Mouse (Mus musculus): ENCODE results near the gene Mpp2. TPM values are rescaled to one million over a fixed set of nuclear protein-coding genes. Genes with fewer than 3 reads are reported as not detected.

Mpp2 gene
- polyA plus RNA-seq, 1 experiment from 2014 or later: 7.0 TPM

- Histone ChIP-seq H3K27me3 (replicated peaks; ENCODE audit: control insufficient read depth, insufficient read depth, low read length) (no peaks in the 10 kb centered on the region), H3K9me3 (ENCODE audit: control insufficient read depth, low read length) (no peaks in the 10 kb centered on the region), H3K4me3 (ENCODE audit: low read depth, low read length) (no peak overlapping the region), H3K27ac (ENCODE audit: low read depth) (no peak overlapping the region), H3K4me2 (ENCODE audit: low read length) (no peak overlapping the region), H3K36me3 (ENCODE audit: control insufficient read depth, insufficient read depth, low read length) (no peaks in the 10 kb centered on the region), H3K4me1 (replicated peaks; ENCODE audit: control insufficient read depth, insufficient read depth, low read length) (no peaks in the 10 kb centered on the region; the same call in 1 of the 2 replicates), H3K9ac (ENCODE audit: low read length) (no peak overlapping the region)
- DNase-seq (ENCODE audit: low spot score): no peak
- WGBS: 78% methylated on average over 7 of the region's 7 CpGs
- ATAC-seq (replicated peaks; ENCODE audit: low FRiP score, low TSS enrichment, low read depth): no peak
Measured at GRCm38 (mm10) chr11:102036336-102036735, 52.0 kb downstream of the Mpp2 start.

GRCm38 (mm10) chr11:102035456-102035960, 52.8 kb downstream of the Mpp2 start:
- Histone ChIP-seq H3K27me3 (replicated peaks; ENCODE audit: control insufficient read depth, insufficient read depth, low read length) (no peaks in the 10 kb centered on the region), H3K36me3 (ENCODE audit: control insufficient read depth, insufficient read depth, low read length) (no peaks in the 10 kb centered on the region), H3K27ac (ENCODE audit: low read depth) (no peak overlapping the region), H3K9ac (ENCODE audit: low read length) (no peak overlapping the region), H3K4me3 (ENCODE audit: low read depth, low read length) (no peak overlapping the region), H3K4me1 (replicated peaks; ENCODE audit: control insufficient read depth, insufficient read depth, low read length) (no peaks in the 10 kb centered on the region; the same call in 1 of the 2 replicates), H3K9me3 (ENCODE audit: control insufficient read depth, low read length) (no peaks in the 10 kb centered on the region), H3K4me2 (ENCODE audit: low read length) (no peak overlapping the region)
- 65% methylated on average over 5 of the region's 5 CpGs for WGBS
- DNase-seq (ENCODE audit: low spot score) (no peak), ATAC-seq (replicated peaks; ENCODE audit: low FRiP score, low TSS enrichment, low read depth) (no peak)

DNA sequence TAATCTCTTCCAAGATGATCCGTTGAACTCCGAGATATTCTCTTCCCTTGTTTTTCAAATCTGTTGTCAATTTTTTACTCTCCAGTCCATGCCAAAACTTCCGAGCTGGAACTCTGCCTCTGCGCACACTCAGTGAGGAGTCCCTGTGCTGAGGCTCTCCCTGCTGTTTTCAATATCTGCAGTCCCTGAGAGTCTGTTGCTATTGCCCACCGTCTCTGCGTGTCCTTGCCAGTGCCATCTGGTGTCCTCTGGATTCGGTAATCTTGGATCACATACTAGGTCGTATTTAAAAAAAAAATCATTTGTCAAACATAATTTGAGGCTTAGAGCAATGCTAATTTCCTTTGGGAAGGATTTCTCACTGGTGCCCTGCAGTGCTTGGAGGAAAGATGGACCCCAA, 53.4 kb downstream of the Mpp2 start:
- Histone ChIP-seq H3K4me3 (ENCODE audit: low read depth, low read length) (no peak overlapping the region), H3K4me2 (ENCODE audit: low read length) (no peak overlapping the region), H3K9me3 (ENCODE audit: control insufficient read depth, low read length) (no peaks in the 10 kb centered on the region), H3K9ac (ENCODE audit: low read length) (no peak overlapping the region), H3K27me3 (replicated peaks; ENCODE audit: control insufficient read depth, insufficient read depth, low read length) (no peaks in the 10 kb centered on the region), H3K27ac (ENCODE audit: low read depth) (no peak overlapping the region), H3K36me3 (ENCODE audit: control insufficient read depth, insufficient read depth, low read length) (no peaks in the 10 kb centered on the region), H3K4me1 (replicated peaks; ENCODE audit: control insufficient read depth, insufficient read depth, low read length) (no peaks in the 10 kb centered on the region; the same call in 1 of the 2 replicates)
- ATAC-seq (replicated peaks; ENCODE audit: low FRiP score, low TSS enrichment, low read depth) (no peak), DNase-seq (ENCODE audit: low spot score) (no peak)
- WGBS: 80% methylated on average over 8 of the region's 8 CpGs

GRCm38 (mm10) chr11:102033055-102033591, 55.2 kb downstream of the Mpp2 start:
- no peak overlapping the region for H3K27ac ChIP-seq (ENCODE audit: low read depth)
- DNase-seq (ENCODE audit: low spot score): no peak
- H3K4me2 ChIP-seq (ENCODE audit: low read length): no peak overlapping the region
- H3K9me3 ChIP-seq (ENCODE audit: control insufficient read depth, low read length): no peaks in the 10 kb centered on the region
- no peak overlapping the region for H3K9ac ChIP-seq (ENCODE audit: low read length)
- no peak overlapping the region for H3K4me3 ChIP-seq (ENCODE audit: low read depth, low read length)
- WGBS: 86% methylated on average over 12 of the region's 12 CpGs
- H3K36me3 ChIP-seq (ENCODE audit: control insufficient read depth, insufficient read depth, low read length): no peaks in the 10 kb centered on the region
- H3K4me1 ChIP-seq (replicated peaks; ENCODE audit: control insufficient read depth, insufficient read depth, low read length): no peaks in the 10 kb centered on the region
- ATAC-seq (replicated peaks; ENCODE audit: low FRiP score, low TSS enrichment, low read depth): no peak
- H3K27me3 ChIP-seq (replicated peaks; ENCODE audit: control insufficient read depth, insufficient read depth, low read length): no peaks in the 10 kb centered on the region

GRCm38 (mm10) chr11:102031149-102031548, 57.2 kb downstream of the Mpp2 start:
- no peak for DNase-seq (ENCODE audit: low spot score)
- H3K36me3 ChIP-seq (ENCODE audit: control insufficient read depth, insufficient read depth, low read length): no peaks in the 10 kb centered on the region
- H3K4me2 ChIP-seq (ENCODE audit: low read length): no peak overlapping the region
- 83% methylated on average over 7 of the region's 7 CpGs for WGBS
- no peaks in the 10 kb centered on the region for H3K9me3 ChIP-seq (ENCODE audit: control insufficient read depth, low read length)
- H3K27ac ChIP-seq (ENCODE audit: low read depth): no peak overlapping the region
- ATAC-seq (replicated peaks; ENCODE audit: low FRiP score, low TSS enrichment, low read depth): no peak
- H3K4me3 ChIP-seq (ENCODE audit: low read depth, low read length): no peak overlapping the region
- H3K4me1 ChIP-seq (replicated peaks; ENCODE audit: control insufficient read depth, insufficient read depth, low read length): peaks cover 8% of the 10 kb centered on the region
- H3K27me3 ChIP-seq (replicated peaks; ENCODE audit: control insufficient read depth, insufficient read depth, low read length): no peaks in the 10 kb centered on the region
- no peak overlapping the region for H3K9ac ChIP-seq (ENCODE audit: low read length)

DNA sequence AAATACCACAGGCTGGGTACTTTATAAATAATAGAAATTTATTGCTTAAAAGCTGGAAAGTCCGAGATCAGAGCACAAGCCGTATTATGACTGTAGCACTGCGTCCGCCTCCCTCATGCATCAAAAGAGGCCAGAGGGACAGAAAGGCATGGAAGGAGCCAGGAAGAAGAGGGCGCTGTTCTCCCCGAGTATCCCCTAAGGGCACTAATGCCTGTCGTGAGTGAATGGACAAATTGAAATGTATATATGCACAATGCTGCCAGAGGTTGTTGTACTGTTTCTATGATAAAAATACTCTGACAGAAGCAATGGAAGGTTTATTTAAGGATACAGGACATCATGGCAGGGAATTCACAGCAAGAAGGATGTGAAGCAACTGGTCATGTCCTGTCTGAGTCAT, 58.3 kb downstream of the Mpp2 start:
- no peaks in the 10 kb centered on the region for H3K9me3 ChIP-seq (ENCODE audit: control insufficient read depth, low read length)
- H3K4me3 ChIP-seq (ENCODE audit: low read depth, low read length): no peak overlapping the region
- no peak overlapping the region for H3K9ac ChIP-seq (ENCODE audit: low read length)
- no peaks in the 10 kb centered on the region for H3K27me3 ChIP-seq (replicated peaks; ENCODE audit: control insufficient read depth, insufficient read depth, low read length)
- WGBS: 31% methylated on average over 7 of the region's 7 CpGs
- no peak for DNase-seq (ENCODE audit: low spot score)
- no peaks in the 10 kb centered on the region for H3K36me3 ChIP-seq (ENCODE audit: control insufficient read depth, insufficient read depth, low read length)
- no peak overlapping the region for H3K4me2 ChIP-seq (ENCODE audit: low read length)
- ATAC-seq (replicated peaks; ENCODE audit: low FRiP score, low TSS enrichment, low read depth): no peak
- no peak overlapping the region for H3K27ac ChIP-seq (ENCODE audit: low read depth)
- peaks cover 17% of the 10 kb centered on the region for H3K4me1 ChIP-seq (replicated peaks; ENCODE audit: control insufficient read depth, insufficient read depth, low read length)

GRCm38 (mm10) chr11:102029304-102029703, 59.0 kb downstream of the Mpp2 start:
- H3K4me1 ChIP-seq (replicated peaks; ENCODE audit: control insufficient read depth, insufficient read depth, low read length): peaks cover 17% of the 10 kb centered on the region
- no peak overlapping the region for H3K27ac ChIP-seq (ENCODE audit: low read depth)
- no peaks in the 10 kb centered on the region for H3K9me3 ChIP-seq (ENCODE audit: control insufficient read depth, low read length)
- ATAC-seq (replicated peaks; ENCODE audit: low FRiP score, low TSS enrichment, low read depth) (no peak), DNase-seq (ENCODE audit: low spot score) (no peak)
- no peaks in the 10 kb centered on the region for H3K27me3 ChIP-seq (replicated peaks; ENCODE audit: control insufficient read depth, insufficient read depth, low read length)
- no peak overlapping the region for H3K4me2 ChIP-seq (ENCODE audit: low read length)
- 76% methylated on average over 4 of the region's 4 CpGs for WGBS
- H3K36me3 ChIP-seq (ENCODE audit: control insufficient read depth, insufficient read depth, low read length): no peaks in the 10 kb centered on the region
- H3K9ac ChIP-seq (ENCODE audit: low read length): no peak overlapping the region
- no peak overlapping the region for H3K4me3 ChIP-seq (ENCODE audit: low read depth, low read length)

DNA sequence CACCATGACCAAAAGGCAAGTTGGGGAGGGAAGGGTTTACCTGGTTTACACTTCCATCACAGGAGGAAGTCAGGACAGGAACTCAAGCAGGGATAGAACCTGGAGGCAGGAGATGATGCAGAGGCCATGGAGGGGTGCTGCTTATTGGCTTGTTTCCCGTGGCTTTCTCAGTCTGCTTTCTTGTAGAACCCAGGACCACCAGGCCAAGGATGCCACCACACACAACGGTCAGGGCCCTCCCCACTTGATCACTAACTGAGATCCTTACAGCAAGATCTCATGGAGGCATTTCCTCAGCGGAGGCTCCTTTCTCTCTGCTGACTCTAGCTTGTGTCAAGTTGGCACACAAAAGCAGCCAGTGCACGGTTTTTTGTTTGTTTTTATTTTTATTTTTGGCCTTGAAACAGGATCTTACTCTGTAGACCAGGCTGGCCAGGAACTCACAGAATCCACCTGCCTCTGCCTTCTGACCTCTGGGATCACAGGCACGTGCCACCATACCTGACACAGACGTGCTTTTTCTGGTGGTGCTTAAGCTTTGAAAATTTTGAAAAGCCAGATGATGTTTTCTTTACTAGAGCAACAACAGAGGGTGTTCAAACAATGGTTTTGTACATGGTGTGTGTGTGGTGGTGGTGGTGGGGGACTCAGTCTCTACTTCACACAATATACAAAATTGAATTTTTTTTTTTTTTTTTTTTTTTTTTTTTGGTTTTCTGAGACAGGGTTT, 60.1 kb downstream of the Mpp2 start, which contains the start of gene Mpp3:
Gene Mpp3 (minus strand): TSS at position 375 of the 730 bp plus-strand sequence.
- no peaks in the 10 kb centered on the region for H3K27me3 ChIP-seq (replicated peaks; ENCODE audit: control insufficient read depth, insufficient read depth, low read length)

More for the DNA sequence above, 60.1 kb downstream of the Mpp2 start, which contains the start of gene Mpp3:
- no peak within 1 kb of the TSS for H3K9ac ChIP-seq (ENCODE audit: low read length)
- peaks cover 17% of the 10 kb centered on the region for H3K4me1 ChIP-seq (replicated peaks; ENCODE audit: control insufficient read depth, insufficient read depth, low read length)
- DNase-seq (ENCODE audit: low spot score): no peak
- no peaks in the 10 kb centered on the region; the same call in 1 of the 2 replicates for H3K36me3 ChIP-seq (ENCODE audit: control insufficient read depth, insufficient read depth, low read length)
- no peaks in the 10 kb centered on the region for H3K9me3 ChIP-seq (ENCODE audit: control insufficient read depth, low read length)
- WGBS: 82% methylated on average over 6 of the region's 6 CpGs
- H3K4me2 ChIP-seq (ENCODE audit: low read length): peak within 1 kb of the TSS; percentile 81
- H3K4me3 ChIP-seq (ENCODE audit: low read depth, low read length): peak within 1 kb of the TSS; percentile 64
- H3K27ac ChIP-seq (ENCODE audit: low read depth): peak within 1 kb of the TSS; percentile 62
- no peak for ATAC-seq (replicated peaks; ENCODE audit: low FRiP score, low TSS enrichment, low read depth)

Measured in intestine, embryonic 14.5 days (tissue).